Mouse (Mus musculus) CH12.LX (cell line): ENCODE measurements around the gene Hist1h3a.

Source experiments
- MAX ChIP-seq: IDR thresholded peaks from 2 replicates; pipeline ENCODE4 v1.6.1; 2011; ENCODE audit warnings: low read length, improper control_type of control experiment
- USF2 ChIP-seq: conservative IDR thresholded peaks from 2 replicates; pipeline ENCODE4 v1.6.1; 2011; ENCODE audit warnings: low read depth, low read length, improper control_type of control experiment
- ZC3H11A ChIP-seq: IDR thresholded peaks from 2 replicates; pipeline ENCODE4 v1.6.1; 2012; ENCODE audit warnings: low read depth, mild to moderate bottlenecking, inconsistent platforms, low read length, improper control_type of control experiment

DNA sequence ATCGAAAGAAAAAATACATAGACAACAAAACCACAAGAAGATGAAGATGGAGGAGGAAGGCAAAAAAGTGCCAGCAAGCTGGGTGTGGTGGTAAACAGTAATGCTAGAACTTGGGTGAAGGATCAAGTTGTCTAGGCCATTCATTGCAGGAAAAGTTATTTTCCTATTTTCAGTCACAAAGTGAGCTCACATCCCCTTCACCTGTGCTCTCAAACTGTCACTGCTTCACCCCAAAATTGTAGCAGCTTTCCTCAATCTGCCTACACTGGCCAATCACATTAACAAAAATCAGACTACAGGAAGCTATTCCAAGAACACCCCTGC lies 2.3 kb downstream of the Hist1h3a start:
- TF ChIP-seq MAX (no peak; the same call in 1 of the 2 replicates), ZC3H11A (no peak), USF2 (no peak)
